Mouse (Mus musculus): ENCODE data around the gene Tbpl1. TPM values are rescaled to one million over a fixed set of nuclear protein-coding genes. Genes with fewer than 3 reads are reported as not detected.

Tbpl1 gene
- polyA plus RNA-seq, 1 experiment from 2014 or later: 82.2 TPM

- no peaks in the 10 kb centered on the region for H3K9me3 ChIP-seq
- H3K4me1 ChIP-seq: 0 out of 2 replicates have a peak, but pooled peaks cover 4% of the 10 kb centered on the region
- no peaks in the 10 kb centered on the region for H3K27me3 ChIP-seq (ENCODE audit: poor library complexity, severe bottlenecking)
- peaks cover 54% of the 10 kb centered on the region for H3K36me3 ChIP-seq (replicated peaks)
- WGBS: 95% methylated on average over 9 of the region's 9 CpGs
- no peak for DNase-seq (ENCODE audit: extremely low spot score, low spot score)
- H3K27ac ChIP-seq: no peak overlapping the region
- H3K4me3 ChIP-seq: no peak overlapping the region
These were observed 31.0 kb downstream of the Tbpl1 start for GRCm38 (mm10) chr10:22700773-22701172.

- no peak for DNase-seq (ENCODE audit: extremely low spot score, low spot score)
- Histone ChIP-seq H3K36me3 (replicated peaks) (peaks cover 45% of the 10 kb centered on the region), H3K4me3 (no peak overlapping the region), H3K27ac (no peak overlapping the region), H3K9me3 (no peaks in the 10 kb centered on the region), H3K4me1 (0 out of 2 replicates have a peak, but pooled peaks cover 4% of the 10 kb centered on the region), H3K27me3 (ENCODE audit: poor library complexity, severe bottlenecking) (no peaks in the 10 kb centered on the region)
- 83% methylated on average over 19 of the region's 19 CpGs for WGBS
These were observed 32.0 kb downstream of the Tbpl1 start for GRCm38 (mm10) chr10:22699487-22700335.

- no peak for DNase-seq (ENCODE audit: extremely low spot score, low spot score)
- 92% methylated on average over 9 of the region's 9 CpGs for WGBS
- Histone ChIP-seq H3K4me3 (no peak overlapping the region), H3K9me3 (no peaks in the 10 kb centered on the region), H3K27me3 (ENCODE audit: poor library complexity, severe bottlenecking) (no peaks in the 10 kb centered on the region), H3K36me3 (replicated peaks) (peaks cover 34% of the 10 kb centered on the region), H3K4me1 (0 out of 2 replicates have a peak, but pooled peaks cover 4% of the 10 kb centered on the region), H3K27ac (no peak overlapping the region)
These were observed 33.4 kb downstream of the Tbpl1 start for GRCm38 (mm10) chr10:22698158-22698953.

- WGBS: 93% methylated on average over 7 of the region's 7 CpGs
- Histone ChIP-seq H3K36me3 (replicated peaks) (peaks cover 21% of the 10 kb centered on the region), H3K27me3 (ENCODE audit: poor library complexity, severe bottlenecking) (no peaks in the 10 kb centered on the region), H3K4me3 (no peak overlapping the region), H3K9me3 (no peaks in the 10 kb centered on the region), H3K27ac (no peak overlapping the region), H3K4me1 (0 out of 2 replicates have a peak, but pooled peaks cover 4% of the 10 kb centered on the region)
- no peak for DNase-seq (ENCODE audit: extremely low spot score, low spot score)
These were observed 34.9 kb downstream of the Tbpl1 start for GRCm38 (mm10) chr10:22696864-22697263.

GRCm38 (mm10) chr10:22696236-22696635, 35.5 kb downstream of the Tbpl1 start:
- Histone ChIP-seq H3K9me3 (no peaks in the 10 kb centered on the region), H3K4me3 (no peak overlapping the region), H3K4me1 (0 out of 2 replicates have a peak, but pooled peaks cover under 1% of the 10 kb centered on the region), H3K27me3 (ENCODE audit: poor library complexity, severe bottlenecking) (no peaks in the 10 kb centered on the region), H3K27ac (no peak overlapping the region), H3K36me3 (replicated peaks) (peaks cover 19% of the 10 kb centered on the region)
- no peak for DNase-seq (ENCODE audit: extremely low spot score, low spot score)
- 95% methylated on average over 9 of the region's 9 CpGs for WGBS

- no peaks in the 10 kb centered on the region for H3K27me3 ChIP-seq (ENCODE audit: poor library complexity, severe bottlenecking)
- H3K36me3 ChIP-seq (replicated peaks): no peaks in the 10 kb centered on the region
- WGBS: 73% methylated on average over 13 of the region's 13 CpGs
- no peaks in the 10 kb centered on the region for H3K9me3 ChIP-seq
- no peak overlapping the region for H3K4me3 ChIP-seq
- peak overlapping the region; percentile 25; the same call in 1 of the 2 replicates for H3K27ac ChIP-seq
- no peak for DNase-seq (ENCODE audit: extremely low spot score, low spot score)
- H3K4me1 ChIP-seq: peaks cover 11% of the 10 kb centered on the region
These were observed 55.7 kb downstream of the Tbpl1 start for GRCm38 (mm10) chr10:22675848-22676630.

- Histone ChIP-seq H3K27me3 (ENCODE audit: poor library complexity, severe bottlenecking) (no peaks in the 10 kb centered on the region), H3K9me3 (no peaks in the 10 kb centered on the region), H3K36me3 (replicated peaks) (no peaks in the 10 kb centered on the region), H3K27ac (no peak overlapping the region), H3K4me3 (no peak overlapping the region), H3K4me1 (peaks cover 11% of the 10 kb centered on the region)
- WGBS: 92% methylated on average over 8 of the region's 8 CpGs
- no peak for DNase-seq (ENCODE audit: extremely low spot score, low spot score)
These were observed 57.6 kb downstream of the Tbpl1 start for GRCm38 (mm10) chr10:22674176-22674575.

GRCm38 (mm10) chr10:22668509-22668908, 63.2 kb downstream of the Tbpl1 start:
- Histone ChIP-seq H3K9me3 (no peaks in the 10 kb centered on the region), H3K4me3 (no peak overlapping the region), H3K27ac (no peak overlapping the region), H3K27me3 (ENCODE audit: poor library complexity, severe bottlenecking) (no peaks in the 10 kb centered on the region), H3K36me3 (replicated peaks) (no peaks in the 10 kb centered on the region), H3K4me1 (no peaks in the 10 kb centered on the region)
- 95% methylated on average over 13 of the region's 13 CpGs for WGBS
- no peak for DNase-seq (ENCODE audit: extremely low spot score, low spot score)

GRCm38 (mm10) chr10:22660286-22661000, 71.3 kb downstream of the Tbpl1 start:
- Histone ChIP-seq H3K27me3 (ENCODE audit: poor library complexity, severe bottlenecking) (no peaks in the 10 kb centered on the region), H3K4me1 (peaks cover 21% of the 10 kb centered on the region), H3K4me3 (no peak overlapping the region), H3K9me3 (no peaks in the 10 kb centered on the region), H3K27ac (no peak overlapping the region), H3K36me3 (replicated peaks) (no peaks in the 10 kb centered on the region)
- 89% methylated on average over 5 of the region's 5 CpGs for WGBS
- no peak for DNase-seq (ENCODE audit: extremely low spot score, low spot score)

GRCm38 (mm10) chr10:22659386-22659725, 72.4 kb downstream of the Tbpl1 start:
- Histone ChIP-seq H3K4me3 (no peak overlapping the region), H3K36me3 (replicated peaks) (no peaks in the 10 kb centered on the region), H3K4me1 (peaks cover 21% of the 10 kb centered on the region), H3K9me3 (no peaks in the 10 kb centered on the region), H3K27me3 (ENCODE audit: poor library complexity, severe bottlenecking) (no peaks in the 10 kb centered on the region), H3K27ac (peak overlapping the region; percentile 77)
- 89% methylated on average over 10 of the region's 10 CpGs for whole genome bisulfite sequencing
- no peak for DNase-seq (ENCODE audit: extremely low spot score, low spot score)

GRCm38 (mm10) chr10:22658534-22659385, 73.0 kb downstream of the Tbpl1 start:
- Histone ChIP-seq H3K9me3 (no peaks in the 10 kb centered on the region), H3K4me3 (peak overlapping the region; percentile 26; the same call in 1 of the 2 replicates), H3K4me1 (peaks cover 26% of the 10 kb centered on the region), H3K27me3 (ENCODE audit: poor library complexity, severe bottlenecking) (no peaks in the 10 kb centered on the region), H3K27ac (peak overlapping the region; percentile 77), H3K36me3 (replicated peaks) (no peaks in the 10 kb centered on the region)
- peak; percentile 62 for DNase-seq (ENCODE audit: extremely low spot score, low spot score)
- 39% methylated on average over 23 of the region's 23 CpGs for WGBS
